Mouse (Mus musculus) heart, embryonic 10.5 days (tissue): ENCODE results near the gene Caskin1. TPM values are rescaled to one million over a fixed set of nuclear protein-coding genes. Genes with fewer than 3 reads are reported as not detected.

Experiments
- DNase-seq: peaks from one replicate; pipeline ENCODE4 v3.0.0-alpha.2; 2017; ENCODE audit warnings: low spot score
- H3K27ac ChIP-seq: fragments of 300-500 bp; sonication (generic); 2 replicates; pipeline ENCODE4 v1.5.1; 2016; ENCODE audit warnings: mild to moderate bottlenecking
- H3K27me3 ChIP-seq: fragments of 300-500 bp; sonication (generic); 2 replicates; pipeline ENCODE4 v1.6.1; 2016; ENCODE audit warnings: mild to moderate bottlenecking; ENCODE audit not compliant: poor library complexity, insufficient read depth, severe bottlenecking
- H3K36me3 ChIP-seq: fragments of 300-500 bp; sonication (generic); 2 replicates; pipeline ENCODE4 v1.6.1; 2016; ENCODE audit warnings: mild to moderate bottlenecking, moderate library complexity
- H3K4me1 ChIP-seq: fragments of 300-500 bp; sonication (generic); 2 replicates; pipeline ENCODE4 v1.6.1; 2016; ENCODE audit warnings: mild to moderate bottlenecking
- H3K4me3 ChIP-seq: fragments of 300-500 bp; sonication (generic); 2 replicates; pipeline ENCODE4 v1.5.1; 2016; ENCODE audit warnings: mild to moderate bottlenecking, moderate library complexity
- H3K9me3 ChIP-seq: fragments of 300-500 bp; sonication (generic); 2 replicates; pipeline ENCODE4 v1.6.1; 2016; ENCODE audit warnings: mild to moderate bottlenecking, moderate library complexity
- WGBS: fragments of 180-500 bp; shearing (Covaris S2); methylation state at CpG from one replicate; pipeline ENCODE4 v1.1.7; 2016; 5-methylcytosine and 5-hydroxymethylcytosine counted together
- polyA plus RNA-seq: library from polyadenylated mRNA; unstranded; fragments of >200 nt; fragmentation: Nextera tagmentation; extraction: Ambion mirVana; gene quantifications from 2 replicates; pipeline ENCODE4 v1.2.1, GENCODE M21; 2016

Caskin1 gene
- polyA plus RNA-seq, 1 experiment from 2014 or later: 1.4 TPM

DNA sequence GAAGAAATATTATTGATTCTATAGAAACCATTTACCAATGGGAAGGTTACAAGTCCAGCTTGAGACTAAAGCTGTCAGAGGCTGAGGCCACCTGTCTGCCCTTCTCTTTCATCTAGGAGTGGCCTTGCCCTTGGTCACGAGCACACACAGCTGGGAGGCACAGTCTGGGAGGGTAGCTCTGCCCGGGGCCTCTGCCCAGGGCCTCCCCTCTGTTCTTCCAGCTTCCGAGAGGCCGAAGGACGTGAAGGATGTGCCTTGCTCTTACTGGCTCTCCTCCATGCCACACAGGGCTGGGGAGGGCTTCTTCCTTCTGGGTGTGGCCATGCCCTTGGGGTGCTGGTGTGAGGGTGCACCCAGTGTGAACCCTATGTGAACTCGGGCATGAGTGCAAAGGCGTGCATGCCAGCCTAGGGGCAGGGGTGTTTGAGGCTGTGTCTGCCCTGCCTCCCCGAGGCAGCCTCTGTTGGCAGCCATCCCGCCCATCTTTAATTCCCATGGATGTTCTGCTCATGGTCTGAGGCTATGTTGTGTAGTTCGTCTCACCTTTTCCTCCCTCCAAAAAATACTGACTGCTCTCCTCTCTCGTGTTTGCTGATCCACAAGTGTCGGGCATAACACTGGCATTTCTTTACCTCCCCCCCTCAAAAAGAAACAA lies 19.5 kb downstream of the Caskin1 start:
- Histone ChIP-seq H3K4me3 (no peak overlapping the region), H3K36me3 (peaks cover 62% of the 10 kb centered on the region), H3K9me3 (no peaks in the 10 kb centered on the region), H3K4me1 (peaks cover 13% of the 10 kb centered on the region), H3K27me3 (peaks cover 44% of the 10 kb centered on the region), H3K27ac (no peak overlapping the region)
- DNase-seq: no peak
- whole genome bisulfite sequencing: 83% methylated on average over 12 of the region's 12 CpGs

DNA sequence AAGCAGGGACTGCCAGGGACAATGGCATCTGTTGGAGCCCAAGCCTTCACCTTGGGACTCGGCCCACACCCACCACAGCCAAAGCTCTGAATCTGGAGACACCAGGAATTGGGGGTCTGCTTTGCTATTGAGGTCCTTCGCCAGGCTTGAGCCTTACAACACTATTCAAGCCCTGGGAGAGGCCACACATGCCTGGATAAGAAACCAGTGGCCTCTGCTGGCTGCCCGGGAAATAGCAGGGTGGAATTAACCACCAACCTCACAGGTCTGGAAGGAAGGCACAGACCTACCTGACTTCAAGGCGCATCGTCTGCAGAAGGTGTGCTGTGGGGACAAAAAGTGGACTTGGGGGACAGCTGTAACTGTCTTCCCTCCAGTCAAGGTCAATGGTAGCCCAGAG lies 25.2 kb downstream of the Caskin1 start:
- 54% methylated on average over 5 of the region's 5 CpGs for WGBS
- DNase-seq: no peak
- no peaks in the 10 kb centered on the region for H3K9me3 ChIP-seq
- H3K4me3 ChIP-seq: no peak overlapping the region
- H3K4me1 ChIP-seq: peaks cover 11% of the 10 kb centered on the region; the same call in 1 of the 2 replicates
- H3K27ac ChIP-seq: no peak overlapping the region
- H3K36me3 ChIP-seq: peaks cover 98% of the 10 kb centered on the region
- H3K27me3 ChIP-seq: no peaks in the 10 kb centered on the region

DNA sequence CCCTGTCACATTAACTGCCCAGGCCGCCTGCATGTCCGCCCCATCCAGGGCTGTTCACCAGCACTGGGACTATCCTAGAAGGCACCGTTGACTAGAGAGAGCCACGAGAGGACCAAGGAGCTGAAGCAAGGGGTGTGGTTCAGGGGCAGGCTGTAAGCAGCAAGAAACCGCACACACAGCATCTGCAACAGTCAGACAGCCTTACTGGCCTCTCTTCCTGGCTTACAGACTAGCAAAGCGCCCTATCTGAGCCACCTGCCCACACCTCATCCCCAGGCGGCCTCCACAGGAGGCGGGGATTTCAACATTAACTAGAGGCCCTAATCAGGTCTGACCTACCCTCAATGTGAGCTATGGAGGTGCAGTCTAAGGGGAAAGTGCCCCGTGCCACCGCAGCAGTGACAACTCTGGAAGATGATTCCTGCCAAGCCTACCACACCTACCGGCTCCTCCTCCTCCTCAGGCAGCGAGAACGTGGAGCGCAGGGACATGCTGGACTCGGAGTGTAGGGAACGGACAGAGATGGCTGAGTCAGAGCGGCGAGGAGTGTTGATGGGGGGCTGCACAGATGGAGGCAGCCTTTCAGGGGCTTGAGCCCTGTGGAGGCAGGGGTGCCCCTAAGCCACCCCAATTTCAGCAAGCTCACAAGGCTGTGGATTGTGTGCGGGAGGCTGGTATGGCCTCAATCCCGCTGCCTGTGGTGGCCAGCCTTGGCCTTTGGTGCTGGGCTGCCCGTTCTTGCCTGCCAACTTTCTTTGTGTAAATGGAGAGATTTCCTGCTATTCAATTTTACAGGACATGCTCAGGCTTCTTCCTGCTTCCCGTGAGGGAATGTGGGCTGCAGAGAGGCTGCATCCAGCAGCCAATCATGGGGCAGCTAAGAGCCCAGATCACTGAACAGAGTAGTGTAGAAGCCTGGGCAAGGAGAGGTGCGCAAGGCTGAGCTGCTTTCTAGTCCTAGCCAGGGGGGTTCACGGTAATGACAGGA lies 26.2 kb downstream of the Caskin1 start:
- WGBS: 83% methylated on average over 24 of the region's 24 CpGs
- H3K4me3 ChIP-seq: no peak overlapping the region
- H3K27ac ChIP-seq: peak overlapping the region; percentile 31
- H3K4me1 ChIP-seq: peaks cover 11% of the 10 kb centered on the region; the same call in 1 of the 2 replicates
- H3K36me3 ChIP-seq: peaks cover 98% of the 10 kb centered on the region
- no peaks in the 10 kb centered on the region for H3K9me3 ChIP-seq
- DNase-seq: no peak
- H3K27me3 ChIP-seq: no peaks in the 10 kb centered on the region

DNA sequence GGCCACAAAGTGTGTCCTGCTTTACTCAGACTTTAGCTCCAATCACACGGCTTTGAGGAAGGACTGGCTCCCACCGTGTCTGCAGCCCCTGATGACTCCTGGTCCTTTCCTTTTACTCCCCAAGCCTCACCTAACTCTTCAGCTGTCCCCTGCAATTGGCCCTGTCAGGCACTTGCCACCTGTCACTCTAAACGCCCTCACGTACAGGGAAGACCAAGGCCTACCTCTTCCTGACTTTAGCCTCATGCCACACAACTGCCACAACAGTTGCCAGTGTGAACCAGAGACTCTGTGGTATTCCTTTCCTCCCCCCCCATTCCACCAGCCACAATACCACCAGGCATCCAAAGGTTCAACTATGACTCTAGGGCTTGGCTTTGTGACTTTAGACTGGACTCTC lies 32.0 kb downstream of the Caskin1 start:
- Histone ChIP-seq H3K9me3 (no peaks in the 10 kb centered on the region), H3K27me3 (no peaks in the 10 kb centered on the region), H3K4me1 (peaks cover 10% of the 10 kb centered on the region; the same call in 1 of the 2 replicates), H3K36me3 (peaks cover 62% of the 10 kb centered on the region), H3K27ac (no peak overlapping the region), H3K4me3 (no peak overlapping the region)
- no peak for DNase-seq
- WGBS: 90% methylated on average over 4 of the region's 4 CpGs

DNA sequence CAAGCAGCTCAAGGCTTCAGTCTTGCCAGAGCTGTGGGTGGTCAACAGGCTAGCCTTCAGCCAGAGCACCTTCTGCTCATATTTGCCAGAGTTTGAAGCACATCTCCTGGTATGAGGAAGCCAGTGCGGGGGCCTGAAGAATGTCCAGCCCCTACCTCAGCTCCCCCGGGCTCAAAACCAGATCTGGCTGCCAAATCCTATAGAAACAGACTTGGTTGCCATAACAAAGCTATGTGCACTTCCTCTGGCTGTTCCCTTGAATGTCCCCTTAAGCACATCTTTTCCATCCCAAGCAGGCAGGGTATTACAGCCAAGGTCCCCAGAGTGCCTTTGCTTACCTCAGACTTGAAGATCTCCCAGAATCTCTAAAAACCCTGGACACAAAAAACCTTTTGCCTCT lies 36.3 kb downstream of the Caskin1 start:
- Histone ChIP-seq H3K27ac (no peak overlapping the region), H3K4me3 (no peak overlapping the region), H3K27me3 (no peaks in the 10 kb centered on the region), H3K4me1 (peaks cover 24% of the 10 kb centered on the region), H3K9me3 (no peaks in the 10 kb centered on the region), H3K36me3 (peaks cover 31% of the 10 kb centered on the region)
- no peak for DNase-seq
- 61% methylated on average over 2 of the region's 2 CpGs for WGBS

DNA sequence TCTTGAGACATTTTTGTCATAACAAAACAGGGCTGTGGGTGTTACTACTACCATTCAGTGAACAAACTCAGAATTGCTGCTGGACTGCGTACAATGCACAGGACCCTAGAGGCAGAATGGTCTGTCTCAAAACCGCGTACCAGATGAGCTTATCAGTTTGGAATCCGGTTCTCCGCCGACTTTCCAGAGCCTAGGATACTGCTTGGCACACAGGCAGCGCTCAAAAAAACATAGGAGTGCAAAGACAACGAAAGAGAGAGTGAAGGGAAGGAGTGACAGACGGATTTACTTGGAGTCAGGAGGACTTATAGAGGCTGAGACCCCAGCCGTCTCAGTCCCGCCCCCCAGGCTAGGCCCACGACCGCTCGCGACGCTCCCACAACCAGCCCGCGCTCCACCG lies 38.9 kb downstream of the Caskin1 start:
- Histone ChIP-seq H3K27me3 (0 out of 2 replicates have a peak, but pooled peaks cover 5% of the 10 kb centered on the region), H3K27ac (peak overlapping the region; percentile 93), H3K4me3 (peak overlapping the region; percentile 92), H3K4me1 (peaks cover 49% of the 10 kb centered on the region), H3K36me3 (peaks cover 31% of the 10 kb centered on the region), H3K9me3 (no peaks in the 10 kb centered on the region)
- no peak for DNase-seq
- WGBS: 0% methylated on average over 19 of the region's 19 CpGs

DNA sequence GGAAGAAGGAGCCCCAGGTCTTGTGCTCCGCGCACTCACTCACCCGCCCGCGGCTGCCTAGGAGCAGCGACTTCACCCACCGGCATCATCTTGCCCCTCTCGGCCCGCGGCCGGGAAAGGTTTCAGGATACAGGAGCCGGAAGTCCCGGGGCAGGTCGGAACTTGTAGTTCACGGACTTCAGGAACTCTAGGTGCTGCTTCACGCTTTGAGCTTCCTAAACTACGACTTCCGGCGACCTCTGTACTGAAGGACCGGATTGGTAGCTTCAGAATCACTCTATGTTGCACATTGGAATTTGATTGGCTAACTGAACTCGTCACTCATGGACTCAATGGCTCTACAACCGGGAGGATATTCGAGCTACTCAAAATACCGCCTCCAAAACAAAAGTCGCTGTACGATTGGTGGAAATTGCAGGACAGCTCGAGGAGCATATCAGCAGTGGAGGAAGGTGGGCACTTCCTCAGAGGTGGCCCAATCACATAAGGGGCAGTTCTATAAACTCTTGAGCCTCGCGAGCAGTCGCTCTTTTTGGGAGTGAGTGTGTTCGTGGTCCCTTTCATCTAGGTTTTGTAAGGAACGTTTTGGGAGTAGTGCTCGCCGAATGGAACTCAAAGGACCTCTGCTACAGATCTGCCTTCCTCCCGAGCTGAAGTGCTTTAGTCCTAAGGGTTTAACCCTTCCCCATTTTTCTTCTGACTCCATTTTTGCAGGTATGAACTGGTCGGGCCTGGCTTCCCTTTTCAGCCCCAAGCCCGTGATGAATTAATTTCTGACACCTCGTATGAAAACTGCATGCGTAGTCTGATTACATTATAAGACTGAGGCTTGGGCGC lies 39.5 kb downstream of the Caskin1 start, which contains the start of gene Traf7:
TSS of gene Traf7 (minus strand) at position 216 of the 837 bp plus-strand sequence.
- Histone ChIP-seq H3K27me3 (0 out of 2 replicates have a peak, but pooled peaks cover 8% of the 10 kb centered on the region), H3K9me3 (no peaks in the 10 kb centered on the region), H3K4me3 (peak within 1 kb of the TSS; percentile 92), H3K36me3 (peaks cover 30% of the 10 kb centered on the region), H3K4me1 (peaks cover 55% of the 10 kb centered on the region), H3K27ac (peak within 1 kb of the TSS; percentile 93)
- under 1% methylated on average over 40 of the region's 40 CpGs for WGBS
- DNase-seq: peak; percentile 99

DNA sequence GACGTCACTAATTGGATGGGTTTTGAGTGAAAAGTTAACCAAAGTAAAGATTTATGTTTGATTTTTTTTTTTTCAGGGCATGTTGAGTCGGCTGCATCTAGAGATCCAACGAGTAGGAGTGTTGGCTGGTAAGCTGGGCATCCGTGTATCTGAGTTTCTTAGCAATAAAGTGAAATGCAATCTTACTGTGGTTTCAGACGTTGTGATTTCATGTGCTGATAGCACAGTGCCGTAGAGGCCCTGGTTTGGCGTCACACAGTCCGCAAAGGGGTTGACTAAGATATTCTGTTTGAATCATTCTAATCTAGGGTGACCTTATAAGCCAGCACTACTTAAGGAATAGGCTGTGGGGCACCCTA lies 40.1 kb downstream of the Caskin1 start:
- Histone ChIP-seq H3K27ac (peak overlapping the region; percentile 88), H3K36me3 (peaks cover 26% of the 10 kb centered on the region), H3K4me3 (peak overlapping the region; percentile 92), H3K4me1 (peaks cover 61% of the 10 kb centered on the region), H3K27me3 (0 out of 2 replicates have a peak, but pooled peaks cover 8% of the 10 kb centered on the region), H3K9me3 (no peaks in the 10 kb centered on the region)
- WGBS: under 1% methylated on average over 8 of the region's 8 CpGs
- DNase-seq: no peak

DNA sequence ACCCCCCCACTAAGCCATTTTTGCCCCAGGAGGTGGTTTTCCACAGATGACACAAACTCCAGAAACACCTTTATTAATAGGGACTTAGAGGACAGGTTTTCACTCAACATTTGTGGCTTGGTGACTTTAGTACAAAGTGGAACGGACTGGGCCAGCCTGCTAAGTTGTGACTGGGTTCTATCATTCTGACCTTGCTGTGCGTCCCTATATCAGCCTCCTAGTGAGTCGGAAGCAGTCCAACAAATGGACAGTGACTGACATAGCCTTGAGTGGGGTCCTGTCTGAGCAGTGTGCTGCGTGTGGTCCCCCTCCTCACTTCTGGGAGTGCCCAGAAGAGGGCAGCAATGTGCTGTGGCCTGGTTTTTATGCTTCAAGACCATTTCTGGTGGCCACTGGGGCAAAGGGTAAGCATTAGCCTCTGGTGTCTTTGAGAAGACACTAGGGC lies 40.6 kb downstream of the Caskin1 start:
- H3K4me1 ChIP-seq: peaks cover 63% of the 10 kb centered on the region
- H3K9me3 ChIP-seq: no peaks in the 10 kb centered on the region
- 0 out of 2 replicates have a peak, but pooled peaks cover 8% of the 10 kb centered on the region for H3K27me3 ChIP-seq
- peak overlapping the region; percentile 88 for H3K27ac ChIP-seq
- H3K36me3 ChIP-seq: peaks cover 26% of the 10 kb centered on the region
- DNase-seq: no peak
- peak overlapping the region; percentile 92 for H3K4me3 ChIP-seq
- 1% methylated on average over 4 of the region's 4 CpGs for WGBS

DNA sequence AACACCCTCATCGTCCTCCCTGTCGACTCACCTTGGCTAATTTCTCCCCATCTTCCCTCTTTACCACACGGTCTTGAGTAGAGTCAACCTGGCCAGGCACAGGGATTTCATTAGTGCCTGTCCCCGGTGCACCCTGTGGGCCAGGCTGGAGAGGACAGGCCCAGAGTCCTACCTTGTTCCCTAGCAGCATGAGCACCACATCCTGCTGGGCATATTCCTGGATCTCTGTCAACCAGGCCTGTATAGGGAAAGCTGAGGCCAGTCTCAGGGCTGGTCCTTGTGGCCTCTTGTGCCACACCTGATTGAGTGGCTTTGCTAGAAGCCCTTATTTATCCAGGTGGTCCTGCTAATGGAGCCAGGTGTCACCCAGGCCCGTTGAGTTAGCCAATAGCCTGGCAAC lies 41.5 kb downstream of the Caskin1 start:
- Histone ChIP-seq H3K36me3 (peaks cover 26% of the 10 kb centered on the region), H3K4me1 (peaks cover 60% of the 10 kb centered on the region), H3K4me3 (peak overlapping the region; percentile 92), H3K27ac (peak overlapping the region; percentile 88), H3K27me3 (0 out of 2 replicates have a peak, but pooled peaks cover 8% of the 10 kb centered on the region), H3K9me3 (no peaks in the 10 kb centered on the region)
- WGBS: 23% methylated on average over 5 of the region's 5 CpGs
- DNase-seq: no peak

DNA sequence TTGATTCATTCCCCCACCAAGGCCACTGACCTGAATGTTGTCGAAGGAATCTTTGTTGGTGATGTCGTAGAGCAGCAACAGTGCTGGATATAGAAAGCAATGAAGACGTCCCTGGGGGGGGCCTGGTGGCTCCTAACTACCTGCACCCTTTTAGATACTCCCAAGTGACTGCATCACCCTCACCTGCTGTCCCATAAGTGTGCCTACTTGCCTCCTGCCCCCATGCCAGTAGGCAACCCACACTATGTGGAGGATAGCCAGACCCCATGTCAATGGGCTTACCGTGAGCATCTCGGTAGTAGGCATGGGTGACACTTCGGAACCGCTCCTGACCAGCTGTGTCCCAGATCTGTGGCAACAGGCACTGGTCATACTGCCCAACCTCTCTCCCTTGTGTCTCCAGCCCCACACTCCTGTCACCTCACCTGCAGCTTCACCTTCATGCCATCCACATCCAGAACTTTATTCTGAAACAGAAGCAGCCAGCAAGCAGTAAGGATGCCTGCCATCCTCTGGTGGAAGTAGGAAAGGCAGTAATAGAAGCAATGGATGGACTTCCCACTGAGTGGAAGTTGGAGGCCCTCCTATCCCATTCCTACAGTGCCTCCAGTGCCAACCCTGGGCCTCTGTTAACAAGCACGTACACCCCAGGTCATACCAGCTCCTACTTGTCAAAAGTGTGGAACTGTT lies 42.1 kb downstream of the Caskin1 start:
- Histone ChIP-seq H3K27ac (peak overlapping the region; percentile 88; the same call in 1 of the 2 replicates), H3K4me1 (peaks cover 60% of the 10 kb centered on the region), H3K27me3 (0 out of 2 replicates have a peak, but pooled peaks cover 8% of the 10 kb centered on the region), H3K9me3 (no peaks in the 10 kb centered on the region), H3K36me3 (peaks cover 24% of the 10 kb centered on the region), H3K4me3 (peak overlapping the region; percentile 92; the same call in 1 of the 2 replicates)
- no peak for DNase-seq
- WGBS: 36% methylated on average over 8 of the region's 8 CpGs

DNA sequence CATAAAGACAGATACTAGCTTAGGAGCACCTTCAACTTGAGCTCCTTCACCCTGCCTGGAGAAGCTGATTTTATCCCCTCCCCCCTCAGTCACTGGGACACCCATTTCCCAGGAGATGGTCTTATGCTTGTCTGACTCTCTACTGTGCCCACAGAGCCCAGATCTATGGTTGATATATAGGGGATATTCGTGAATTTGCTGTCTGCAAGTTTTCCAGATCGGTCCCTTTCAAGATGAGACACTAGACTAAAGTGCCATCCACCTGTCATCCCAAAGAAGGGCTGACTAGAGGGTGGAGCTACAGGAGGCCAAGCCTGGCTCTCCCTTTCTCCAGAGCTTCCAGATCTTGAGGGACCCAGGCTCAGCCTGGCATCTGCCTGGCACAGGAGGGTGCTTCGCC lies 42.7 kb downstream of the Caskin1 start:
- WGBS: 61% methylated on average over 3 of the region's 3 CpGs
- Histone ChIP-seq H3K9me3 (no peaks in the 10 kb centered on the region), H3K4me3 (no peak overlapping the region), H3K27ac (no peak overlapping the region), H3K4me1 (peaks cover 60% of the 10 kb centered on the region), H3K36me3 (peaks cover 23% of the 10 kb centered on the region), H3K27me3 (0 out of 2 replicates have a peak, but pooled peaks cover 8% of the 10 kb centered on the region)
- no peak for DNase-seq
